Mouse (Mus musculus) MEL (cell line): ENCODE measurements around the gene Tmem44. TPM values are rescaled to one million over a fixed set of nuclear protein-coding genes. Genes with fewer than 3 reads are reported as not detected.
A peak's percentile ranks its signal among the peaks of the same experiment; 100 is the strongest.

ENCODE experiments used
- DNase-seq: peaks from one replicate; pipeline ENCODE4 v3.0.0; 2011; ENCODE audit warnings: low read depth, low spot score
- H3K27ac ChIP-seq: 2 replicates; pipeline ENCODE4 v1.5.1; 2012; ENCODE audit warnings: low read depth, mild to moderate bottlenecking, control low read depth, low read length, moderate library complexity; ENCODE audit not compliant: control insufficient read depth
- H3K27me3 ChIP-seq, 2 experiments: fragments of 150-350 bp in 1 of 2; sonication (generic) in 1 of 2; 2 replicates each; pipeline ENCODE4 v1.6.1; 2012; ENCODE audit warnings: low read length in 2 of 2, mild to moderate bottlenecking in 2 of 2, improper control_type of control experiment in 1 of 2, moderate library complexity in 1 of 2; ENCODE audit not compliant: insufficient read depth in 2 of 2, control insufficient read depth in 1 of 2
- H3K36me3 ChIP-seq, 2 experiments: 2 replicates each; pipeline ENCODE4 v1.6.1; 2012 to 2014; ENCODE audit warnings: low read length in 2 of 2, improper control_type of control experiment in 1 of 2, inconsistent platforms in 1 of 2, mild to moderate bottlenecking in 1 of 2; ENCODE audit not compliant: insufficient read depth in 2 of 2, control insufficient read depth in 1 of 2
- H3K4me1 ChIP-seq, 2 experiments: fragments of 150-350 bp in 1 of 2; sonication (generic) in 1 of 2; 2 replicates each; pipeline ENCODE4 v1.6.1; 2012; ENCODE audit warnings: low read length in 2 of 2, improper control_type of control experiment in 1 of 2, mild to moderate bottlenecking in 1 of 2; ENCODE audit not compliant: insufficient read depth in 2 of 2, control insufficient read depth in 1 of 2
- H3K4me3 ChIP-seq, 2 experiments: fragments of 150-350 bp in 1 of 2; sonication (generic) in 1 of 2; 2 replicates each; pipeline ENCODE4 v1.5.1; 2012; ENCODE audit warnings: low read depth in 2 of 2, low read length in 2 of 2, mild to moderate bottlenecking in 2 of 2, moderate library complexity in 2 of 2, control low read depth in 1 of 2, improper control_type of control experiment in 1 of 2; ENCODE audit not compliant: control insufficient read depth in 1 of 2, insufficient read depth in 1 of 2
- H3K79me2 ChIP-seq: 2 replicates; pipeline ENCODE4 v1.6.1; 2012; ENCODE audit warnings: mild to moderate bottlenecking, low read length, moderate library complexity; ENCODE audit not compliant: control insufficient read depth, poor library complexity, insufficient read depth
- H3K9ac ChIP-seq: 2 replicates; pipeline ENCODE4 v1.6.1; 2012; ENCODE audit warnings: low read depth, mild to moderate bottlenecking, control low read depth, low read length, moderate library complexity; ENCODE audit not compliant: control insufficient read depth, poor library complexity, severe bottlenecking
- H3K9me3 ChIP-seq: fragments of 150-350 bp; sonication (generic); replicated peaks from 2 replicates; pipeline ENCODE4 v1.6.1; 2012; ENCODE audit warnings: mild to moderate bottlenecking, low read length, improper control_type of control experiment, moderate library complexity; ENCODE audit not compliant: insufficient read depth
- BHLHE40 ChIP-seq: IDR thresholded peaks from 2 replicates; pipeline ENCODE4 v1.6.1; 2012; ENCODE audit warnings: low read depth, mild to moderate bottlenecking, inconsistent platforms, low read length, improper control_type of control experiment, borderline replicate concordance
- CHD2 ChIP-seq: IDR thresholded peaks from 2 replicates; pipeline ENCODE4 v1.6.1; 2011; ENCODE audit warnings: low read length, improper control_type of control experiment
- CTCF ChIP-seq, 3 experiments: IDR thresholded peaks in 2 of 3; conservative IDR thresholded peaks in 1 of 3; 2 replicates each; pipeline ENCODE4 v1.5.1; 2011 to 2012; ENCODE audit warnings: low read length in 3 of 3, low read depth in 2 of 3, mild to moderate bottlenecking in 2 of 3, improper control_type of control experiment in 1 of 3, inconsistent platforms in 1 of 3, mixed read lengths in 1 of 3, moderate library complexity in 1 of 3; ENCODE audit not compliant: control insufficient read depth in 1 of 3, insufficient read depth in 1 of 3, poor library complexity in 1 of 3, severe bottlenecking in 1 of 3
- ELF1 ChIP-seq: IDR thresholded peaks from 2 replicates; pipeline ENCODE4 v1.6.1; 2014; ENCODE audit warnings: low read depth, mild to moderate bottlenecking, inconsistent platforms, low read length, improper control_type of control experiment, moderate library complexity
- EP300 ChIP-seq, 2 experiments: IDR thresholded peaks; 2 replicates each; pipeline ENCODE4 v1.6.1; 2011; ENCODE audit warnings: improper control_type of control experiment in 2 of 2, low read length in 2 of 2, low read depth in 1 of 2, mild to moderate bottlenecking in 1 of 2
- GABPA ChIP-seq: IDR thresholded peaks from 2 replicates; pipeline ENCODE4 v1.6.1; 2012; ENCODE audit warnings: low read depth, mild to moderate bottlenecking, inconsistent platforms, low read length, improper control_type of control experiment, moderate library complexity
- GATA1 ChIP-seq: IDR thresholded peaks from 2 replicates; pipeline ENCODE4 v1.6.1; 2011; ENCODE audit warnings: low read depth, low read length, improper control_type of control experiment
- HCFC1 ChIP-seq: IDR thresholded peaks from 2 replicates; pipeline ENCODE4 v1.6.1; 2012; ENCODE audit warnings: low read depth, mild to moderate bottlenecking, inconsistent platforms, low read length, improper control_type of control experiment, moderate library complexity
- JUND ChIP-seq: IDR thresholded peaks from 2 replicates; pipeline ENCODE4 v1.6.1; 2011; ENCODE audit warnings: low read depth, mild to moderate bottlenecking, improper control_type of control experiment, low read length
- KAT2A ChIP-seq: conservative IDR thresholded peaks from 2 replicates; pipeline ENCODE4 v1.6.1; 2012; ENCODE audit warnings: low read depth, low read length, improper control_type of control experiment, inconsistent platforms
- MAX ChIP-seq: IDR thresholded peaks from 2 replicates; pipeline ENCODE4 v1.6.1; 2011; ENCODE audit warnings: low read length, improper control_type of control experiment
- MEF2A ChIP-seq: IDR thresholded peaks from 2 replicates; pipeline ENCODE4 v1.6.1; 2014; ENCODE audit warnings: low read depth, mild to moderate bottlenecking, inconsistent platforms, low read length, improper control_type of control experiment; ENCODE audit not compliant: poor library complexity, insufficient replicate concordance, severe bottlenecking; ENCODE audit errors: extremely low read depth
- MXI1 ChIP-seq: IDR thresholded peaks from 2 replicates; pipeline ENCODE4 v1.6.1; 2011; ENCODE audit warnings: mild to moderate bottlenecking, low read depth, low read length, improper control_type of control experiment
- MYB ChIP-seq: IDR thresholded peaks from 2 replicates; pipeline ENCODE4 v1.6.1; 2011; ENCODE audit warnings: mild to moderate bottlenecking, low read depth, low read length, improper control_type of control experiment
- MYC ChIP-seq: IDR thresholded peaks from 2 replicates; pipeline ENCODE4 v1.6.1; 2011; ENCODE audit warnings: low read depth, mild to moderate bottlenecking, low read length, improper control_type of control experiment, moderate library complexity
- NELFE ChIP-seq: IDR thresholded peaks from 2 replicates; pipeline ENCODE4 v1.6.1; 2011; ENCODE audit warnings: low read depth, low read length, improper control_type of control experiment
- NRF1 ChIP-seq: IDR thresholded peaks from 2 replicates; pipeline ENCODE4 v1.6.1; 2014; ENCODE audit warnings: low read depth, mild to moderate bottlenecking, inconsistent platforms, low read length, improper control_type of control experiment, moderate library complexity; ENCODE audit not compliant: poor library complexity, insufficient read depth, severe bottlenecking
- SMC3 ChIP-seq: IDR thresholded peaks from 2 replicates; pipeline ENCODE4 v1.6.1; 2011; ENCODE audit warnings: low read depth, low read length, improper control_type of control experiment
- TCF12 ChIP-seq: IDR thresholded peaks from 2 replicates; pipeline ENCODE4 v1.6.1; 2014; ENCODE audit warnings: low read depth, mild to moderate bottlenecking, inconsistent platforms, low read length, improper control_type of control experiment, moderate library complexity
- UBTF ChIP-seq: IDR thresholded peaks from 2 replicates; pipeline ENCODE4 v1.6.1; 2012; ENCODE audit warnings: low read depth, mild to moderate bottlenecking, inconsistent platforms, low read length, improper control_type of control experiment, moderate library complexity, borderline replicate concordance; ENCODE audit not compliant: insufficient read depth
- USF2 ChIP-seq, 2 experiments: IDR thresholded peaks; 2 replicates each; pipeline ENCODE4 v1.6.1; 2011 to 2012; ENCODE audit warnings: improper control_type of control experiment in 2 of 2, low read length in 2 of 2, borderline replicate concordance in 1 of 2, inconsistent platforms in 1 of 2, low read depth in 1 of 2, mild to moderate bottlenecking in 1 of 2; ENCODE audit not compliant: insufficient read depth in 1 of 2
- ZC3H11A ChIP-seq: IDR thresholded peaks from 2 replicates; pipeline ENCODE4 v1.6.1; 2012; ENCODE audit warnings: low read depth, mild to moderate bottlenecking, inconsistent platforms, low read length, improper control_type of control experiment
- ZKSCAN1 ChIP-seq: IDR thresholded peaks from 2 replicates; pipeline ENCODE4 v1.6.1; 2012; ENCODE audit warnings: low read depth, mild to moderate bottlenecking, inconsistent platforms, low read length, improper control_type of control experiment, moderate library complexity
- ZMIZ1 ChIP-seq: IDR thresholded peaks from 2 replicates; pipeline ENCODE4 v1.6.1; 2012; ENCODE audit warnings: low read depth, mild to moderate bottlenecking, inconsistent platforms, low read length, improper control_type of control experiment, moderate library complexity
- polyA plus RNA-seq, 2 experiments: library from polyadenylated mRNA; stranded (reverse) in 1 of 2; unstranded in 1 of 2; fragments of >175 nt in 1 of 2; fragments of >200 nt in 1 of 2; gene quantifications; 2 replicates each; pipeline versions ENCODE4 v1.2.1 to v1.2.4; 2012; ENCODE audit warnings: low replicate concordance in 2 of 2, low read depth in 1 of 2; ENCODE audit not compliant: insufficient read length in 2 of 2, insufficient read depth in 1 of 2, missing spikeins in 1 of 2
- total RNA-seq: library from RNA; depleted of rRNA; stranded (reverse); fragments of 300-350 nt; gene quantifications from 2 replicates; pipeline ENCODE4 v1.2.3, GENCODE M21; 2012

Gene Tmem44
- total and polyA plus RNA-seq, 3 experiments, result 0.50 to 1.4 TPM; not detected in 1

GRCm38 (mm10) chr16:30544693-30545092 lies 5.9 kb downstream of the Tmem44 start:
- no peak overlapping the region for H3K4me3 ChIP-seq
- no peaks in the 10 kb centered on the region for H3K79me2 ChIP-seq
- TF ChIP-seq SMC3 (no peak), NELFE (no peak), ZMIZ1 (no peak), JUND (no peak), UBTF (no peak), GABPA (no peak), EP300 (IDR thresholded peaks at IDR 0.05; ENCODE audit: low read depth in 1 of 2, low read length in 2 of 2) (peak in 1 of 2 experiments; percentile 15; a peak in 1 of 4 replicates), MYB (no peak), ELF1 (no peak), MAX (no peak), ZKSCAN1 (no peak), MEF2A (no peak), NRF1 (no peak), MXI1 (no peak), TCF12 (peak; percentile 40; the same call in 1 of the 2 replicates), CHD2 (no peak), MYC (no peak), CTCF (IDR thresholded peaks at IDR 0.05 in 2 of 3, conservative IDR thresholded peaks at IDR 0.05 in 1 of 3; ENCODE audit: control insufficient read depth in 1 of 3, insufficient read depth in 1 of 3, low read depth in 2 of 3, low read length in 3 of 3, poor library complexity in 1 of 3, severe bottlenecking in 1 of 3) (no peak), BHLHE40 (no peak), HCFC1 (no peak), GATA1 (peak; percentile 37), USF2 (IDR thresholded peaks at IDR 0.05; ENCODE audit: borderline replicate concordance in 1 of 2, insufficient read depth in 1 of 2, low read depth in 1 of 2, low read length in 2 of 2) (no peak), ZC3H11A (no peak), KAT2A (no peak)
- H3K9me3 ChIP-seq, result no peaks in the 10 kb centered on the region
- H3K27ac ChIP-seq, result no peak overlapping the region
- H3K27me3 ChIP-seq, result no peaks in the 10 kb centered on the region
- DNase-seq, result no peak
- peaks cover 0 to 4% of the 10 kb centered on the region in 2 experiments; a peak in 3 of 4 replicates for H3K4me1 ChIP-seq
- no peaks in the 10 kb centered on the region for H3K36me3 ChIP-seq
- H3K9ac ChIP-seq, result no peak overlapping the region
